Mouse (Mus musculus): ENCODE data around the gene Pmpca. TPM values are rescaled to one million over a fixed set of nuclear protein-coding genes. Genes with fewer than 3 reads are reported as not detected.
"Not testable (repeated sequence)": the region's sequence is repeated elsewhere in the genome, so short reads cannot be mapped to it uniquely, and the experiment has no call there.

Gene Pmpca
- polyA plus RNA-seq, 1 experiment, result 102 TPM

- no peak for TF ChIP-seq CTCF (IDR thresholded peaks at IDR 0.05; ENCODE audit: extremely low read depth, insufficient read depth, low read length)
- TF ChIP-seq POLR2A (IDR thresholded peaks at IDR 0.05; ENCODE audit: extremely low read depth, insufficient read depth, low read length), result no peak
- Histone ChIP-seq H3K4me1 (ENCODE audit: control insufficient read depth, insufficient read depth, low read length) (0 out of 2 replicates have a peak, but pooled peaks cover 3% of the 10 kb centered on the region), H3K27ac (ENCODE audit: insufficient read depth, low read length) (no peak overlapping the region), H3K4me3 (ENCODE audit: insufficient read depth, low read length) (no peak overlapping the region)
Observed at GRCm38 (mm10) chr2:26363481-26363880, 25.7 kb upstream of the Pmpca start.

GRCm38 (mm10) chr2:26364738-26365465, 24.2 kb upstream of the Pmpca start:
- TF ChIP-seq POLR2A (IDR thresholded peaks at IDR 0.05; ENCODE audit: extremely low read depth, insufficient read depth, low read length) (no peak), CTCF (IDR thresholded peaks at IDR 0.05; ENCODE audit: extremely low read depth, insufficient read depth, low read length) (no peak)
- 0 out of 2 replicates have a peak, but pooled peaks cover 3% of the 10 kb centered on the region for H3K4me1 ChIP-seq (ENCODE audit: control insufficient read depth, insufficient read depth, low read length)
- no peak overlapping the region for H3K27ac ChIP-seq (ENCODE audit: insufficient read depth, low read length)
- no peak overlapping the region for H3K4me3 ChIP-seq (ENCODE audit: insufficient read depth, low read length)

- Histone ChIP-seq H3K4me1 (ENCODE audit: control insufficient read depth, insufficient read depth, low read length) (0 out of 2 replicates have a peak, but pooled peaks cover 3% of the 10 kb centered on the region), H3K27ac (ENCODE audit: insufficient read depth, low read length) (no peak overlapping the region), H3K4me3 (ENCODE audit: insufficient read depth, low read length) (no peak overlapping the region)
- no peak for TF ChIP-seq CTCF (IDR thresholded peaks at IDR 0.05; ENCODE audit: extremely low read depth, insufficient read depth, low read length)
- TF ChIP-seq POLR2A (IDR thresholded peaks at IDR 0.05; ENCODE audit: extremely low read depth, insufficient read depth, low read length), result no peak
Observed at GRCm38 (mm10) chr2:26367911-26368310, 21.2 kb upstream of the Pmpca start.

- H3K4me3 ChIP-seq (ENCODE audit: insufficient read depth, low read length), result no peak overlapping the region
- 0 out of 2 replicates have a peak, but pooled peaks cover 3% of the 10 kb centered on the region for H3K4me1 ChIP-seq (ENCODE audit: control insufficient read depth, insufficient read depth, low read length)
- H3K27ac ChIP-seq (ENCODE audit: insufficient read depth, low read length), result no peak overlapping the region
- no peak for TF ChIP-seq POLR2A (IDR thresholded peaks at IDR 0.05; ENCODE audit: extremely low read depth, insufficient read depth, low read length)
- no peak for TF ChIP-seq CTCF (IDR thresholded peaks at IDR 0.05; ENCODE audit: extremely low read depth, insufficient read depth, low read length)
Observed at GRCm38 (mm10) chr2:26368572-26368971, 20.6 kb upstream of the Pmpca start.

- no peak overlapping the region for H3K4me3 ChIP-seq (ENCODE audit: insufficient read depth, low read length)
- no peaks in the 10 kb centered on the region for H3K4me1 ChIP-seq (ENCODE audit: control insufficient read depth, insufficient read depth, low read length)
- no peak overlapping the region for H3K27ac ChIP-seq (ENCODE audit: insufficient read depth, low read length)
- no peak for TF ChIP-seq POLR2A (IDR thresholded peaks at IDR 0.05; ENCODE audit: extremely low read depth, insufficient read depth, low read length)
- TF ChIP-seq CTCF (IDR thresholded peaks at IDR 0.05; ENCODE audit: extremely low read depth, insufficient read depth, low read length), result no peak
Observed at GRCm38 (mm10) chr2:26372396-26372795, 16.7 kb upstream of the Pmpca start.

- Histone ChIP-seq H3K4me1 (ENCODE audit: control insufficient read depth, insufficient read depth, low read length) (no peaks in the 10 kb centered on the region), H3K4me3 (ENCODE audit: insufficient read depth, low read length) (peak within 1 kb of the TSS; percentile 60), H3K27ac (ENCODE audit: insufficient read depth, low read length) (no peak within 1 kb of the TSS)
- TF ChIP-seq CTCF (IDR thresholded peaks at IDR 0.05; ENCODE audit: extremely low read depth, insufficient read depth, low read length) (no peak), POLR2A (IDR thresholded peaks at IDR 0.05; ENCODE audit: extremely low read depth, insufficient read depth, low read length) (peak; percentile 54; the same call in 1 of the 2 replicates)
Observed at GRCm38 (mm10) chr2:26380131-26380771, 8.9 kb upstream of the Pmpca start, which contains the start of gene Snapc4. TSS of gene Snapc4 (minus strand) at chr2:26380653.

GRCm38 (mm10) chr2:26380871-26381270, 8.3 kb upstream of the Pmpca start:
- H3K27ac ChIP-seq (ENCODE audit: insufficient read depth, low read length); H3K4me1 ChIP-seq (ENCODE audit: control insufficient read depth, insufficient read depth, low read length): not testable (repeated sequence)
- H3K4me3 ChIP-seq (ENCODE audit: insufficient read depth, low read length), result peak overlapping the region; percentile 60

- TF ChIP-seq CTCF (IDR thresholded peaks at IDR 0.05; ENCODE audit: extremely low read depth, insufficient read depth, low read length), result no peak
- no peak for TF ChIP-seq POLR2A (IDR thresholded peaks at IDR 0.05; ENCODE audit: extremely low read depth, insufficient read depth, low read length)
- H3K4me3 ChIP-seq (ENCODE audit: insufficient read depth, low read length), result no peak overlapping the region; the same call in 1 of the 2 replicates
- peaks cover 7% of the 10 kb centered on the region; the same call in 1 of the 2 replicates for H3K4me1 ChIP-seq (ENCODE audit: control insufficient read depth, insufficient read depth, low read length)
- H3K27ac ChIP-seq (ENCODE audit: insufficient read depth, low read length), result no peak overlapping the region
Observed at GRCm38 (mm10) chr2:26387713-26388112, 1.4 kb upstream of the Pmpca start.

- no peak for TF ChIP-seq POLR2A (IDR thresholded peaks at IDR 0.05; ENCODE audit: extremely low read depth, insufficient read depth, low read length)
- TF ChIP-seq CTCF (IDR thresholded peaks at IDR 0.05; ENCODE audit: extremely low read depth, insufficient read depth, low read length), result no peak
- Histone ChIP-seq H3K27ac (ENCODE audit: insufficient read depth, low read length) (no peak overlapping the region), H3K4me1 (ENCODE audit: control insufficient read depth, insufficient read depth, low read length) (peaks cover 7% of the 10 kb centered on the region; the same call in 1 of the 2 replicates), H3K4me3 (ENCODE audit: insufficient read depth, low read length) (peak overlapping the region; percentile 96)
Observed at GRCm38 (mm10) chr2:26388682-26389153, 421 bp upstream of the Pmpca start.
